Mouse (Mus musculus): Measurements from ENCODE around the gene Olfm2.

DNA sequence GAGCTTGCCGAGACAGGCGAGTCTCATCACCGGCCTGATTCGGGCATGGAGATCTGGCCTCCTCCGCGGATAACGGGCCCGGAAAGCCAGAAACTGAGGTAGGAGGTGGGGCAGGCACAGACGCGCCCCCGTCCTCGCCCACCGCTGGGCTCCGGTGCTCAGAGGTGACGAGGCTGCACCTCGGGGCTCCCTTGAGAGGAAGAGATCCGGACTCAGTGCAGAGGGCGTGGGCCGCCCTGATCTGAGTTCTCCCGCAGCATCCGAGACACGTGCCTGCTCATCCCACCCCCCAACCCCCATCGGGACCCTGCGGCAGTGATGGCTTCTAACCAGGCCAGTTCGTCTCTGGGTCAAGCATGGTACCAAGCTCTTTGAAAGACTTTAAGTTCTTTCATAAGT lies 93.9 kb downstream of the Olfm2 start:
- TF ChIP-seq CTCF (IDR thresholded peaks at IDR 0.05; ENCODE audit: borderline replicate concordance, control insufficient read depth, extremely low read depth, insufficient read depth, low read length, poor library complexity), result no peak
- TF ChIP-seq POLR2A (IDR thresholded peaks at IDR 0.05; ENCODE audit: control insufficient read depth, extremely low read depth, insufficient read depth, low read length, poor library complexity), result no peak

Measured in thymus, adult 2 months (tissue).